Mouse (Mus musculus): ENCODE data around the gene Slc7a7. TPM values are rescaled to one million over a fixed set of nuclear protein-coding genes. Genes with fewer than 3 reads are reported as not detected.

The Slc7a7 gene
- 3.1 and 3.6 TPM in 2 replicates for polyA plus RNA-seq (2014; fragmentation: Nextera tagmentation; extraction: Ambion mirVana)

- H3K4me3 ChIP-seq (ENCODE audit: low read depth, low read length) = no peak within 1 kb of the TSS
- DNase-seq (ENCODE audit: low spot score) (peak; percentile 56), ATAC-seq (ENCODE audit: insufficient number of reproducible peaks, low FRiP score, low TSS enrichment, low read depth) (no peak)
- WGBS = 8% methylated on average over 19 of the region's 19 CpGs
- H3K9me3 ChIP-seq (ENCODE audit: control insufficient read depth, low read length) = no peaks in the 10 kb centered on the region
- no peaks in the 10 kb centered on the region; the same call in 1 of the 2 replicates for H3K36me3 ChIP-seq (ENCODE audit: control insufficient read depth, insufficient read depth, low read length)
- H3K27ac ChIP-seq (replicated peaks; ENCODE audit: low read depth, low read length) = no peak within 1 kb of the TSS
- H3K4me2 ChIP-seq (ENCODE audit: low read depth, severe bottlenecking) = peak within 1 kb of the TSS; percentile 20; the same call in 1 of the 2 replicates
- H3K9ac ChIP-seq (ENCODE audit: low read length) = no peak within 1 kb of the TSS
- 0 out of 2 replicates have a peak, but pooled peaks cover 2% of the 10 kb centered on the region for H3K27me3 ChIP-seq (ENCODE audit: control insufficient read depth, insufficient read depth, low read length)
- peaks cover 18% of the 10 kb centered on the region for H3K4me1 ChIP-seq (ENCODE audit: control insufficient read depth, insufficient read depth, low read length)
These were observed at the start of gene Slc7a7 for GRCm38 (mm10) chr14:54417623-54418081. Slc7a7 (minus strand) TSS chr14:54417780.

GRCm38 (mm10) chr14:54464293-54465005 lies 46.9 kb upstream of the Slc7a7 start:
- no peaks in the 10 kb centered on the region; the same call in 1 of the 2 replicates for H3K4me1 ChIP-seq (ENCODE audit: control insufficient read depth, insufficient read depth, low read length)
- H3K27me3 ChIP-seq (ENCODE audit: control insufficient read depth, insufficient read depth, low read length) = no peaks in the 10 kb centered on the region
- peak overlapping the region; percentile 91 for H3K4me2 ChIP-seq (ENCODE audit: low read depth, severe bottlenecking)
- H3K4me3 ChIP-seq (ENCODE audit: low read depth, low read length) = peak overlapping the region; percentile 82
- H3K27ac ChIP-seq (replicated peaks; ENCODE audit: low read depth, low read length) = peak overlapping the region; percentile 52; the same call in 1 of the 2 replicates
- H3K9me3 ChIP-seq (ENCODE audit: control insufficient read depth, low read length) = no peaks in the 10 kb centered on the region
- DNase-seq (ENCODE audit: low spot score) = peak; percentile 85
- peak; percentile 67 for ATAC-seq (ENCODE audit: insufficient number of reproducible peaks, low FRiP score, low TSS enrichment, low read depth)
- 1% methylated on average over 49 of the region's 57 CpGs for WGBS
- H3K36me3 ChIP-seq (ENCODE audit: control insufficient read depth, insufficient read depth, low read length) = peaks cover 10% of the 10 kb centered on the region
- peak overlapping the region; percentile 70 for H3K9ac ChIP-seq (ENCODE audit: low read length)

- Histone ChIP-seq H3K9ac (ENCODE audit: low read length) (peak within 1 kb of the TSS; percentile 70), H3K4me1 (ENCODE audit: control insufficient read depth, insufficient read depth, low read length) (no peaks in the 10 kb centered on the region; the same call in 1 of the 2 replicates), H3K4me2 (ENCODE audit: low read depth, severe bottlenecking) (peak within 1 kb of the TSS; percentile 91), H3K4me3 (ENCODE audit: low read depth, low read length) (peak within 1 kb of the TSS; percentile 82), H3K36me3 (ENCODE audit: control insufficient read depth, insufficient read depth, low read length) (peaks cover 6% of the 10 kb centered on the region), H3K9me3 (ENCODE audit: control insufficient read depth, low read length) (no peaks in the 10 kb centered on the region), H3K27ac (replicated peaks; ENCODE audit: low read depth, low read length) (peak within 1 kb of the TSS; percentile 52; the same call in 1 of the 2 replicates), H3K27me3 (ENCODE audit: control insufficient read depth, insufficient read depth, low read length) (no peaks in the 10 kb centered on the region)
- WGBS = under 1% methylated on average over 28 of the region's 35 CpGs
- peak; percentile 71 for ATAC-seq (ENCODE audit: insufficient number of reproducible peaks, low FRiP score, low TSS enrichment, low read depth)
- peak; percentile 89 for DNase-seq (ENCODE audit: low spot score)
These were observed 46.3 kb upstream of the Slc7a7 start, which contains the start of gene Lrp10 for GRCm38 (mm10) chr14:54463959-54464292. Lrp10 (plus strand) TSS chr14:54464137.

- Histone ChIP-seq H3K36me3 (ENCODE audit: control insufficient read depth, insufficient read depth, low read length) (peaks cover 3% of the 10 kb centered on the region; the same call in 1 of the 2 replicates), H3K27ac (replicated peaks; ENCODE audit: low read depth, low read length) (no peak overlapping the region), H3K9me3 (ENCODE audit: control insufficient read depth, low read length) (no peaks in the 10 kb centered on the region), H3K4me3 (ENCODE audit: low read depth, low read length) (peak overlapping the region; percentile 82), H3K4me2 (ENCODE audit: low read depth, severe bottlenecking) (peak overlapping the region; percentile 91), H3K4me1 (ENCODE audit: control insufficient read depth, insufficient read depth, low read length) (no peaks in the 10 kb centered on the region; the same call in 1 of the 2 replicates), H3K27me3 (ENCODE audit: control insufficient read depth, insufficient read depth, low read length) (no peaks in the 10 kb centered on the region), H3K9ac (ENCODE audit: low read length) (peak overlapping the region; percentile 70)
- no peak for ATAC-seq (ENCODE audit: insufficient number of reproducible peaks, low FRiP score, low TSS enrichment, low read depth)
- DNase-seq (ENCODE audit: low spot score) = no peak
- 15% methylated on average over 12 of the region's 12 CpGs for WGBS
These were observed 45.8 kb upstream of the Slc7a7 start for GRCm38 (mm10) chr14:54463108-54463958.

- DNase-seq (ENCODE audit: low spot score) (no peak), ATAC-seq (ENCODE audit: insufficient number of reproducible peaks, low FRiP score, low TSS enrichment, low read depth) (no peak)
- Histone ChIP-seq H3K4me1 (ENCODE audit: control insufficient read depth, insufficient read depth, low read length) (no peaks in the 10 kb centered on the region; the same call in 1 of the 2 replicates), H3K9me3 (ENCODE audit: control insufficient read depth, low read length) (no peaks in the 10 kb centered on the region), H3K27ac (replicated peaks; ENCODE audit: low read depth, low read length) (no peak overlapping the region), H3K27me3 (ENCODE audit: control insufficient read depth, insufficient read depth, low read length) (no peaks in the 10 kb centered on the region), H3K36me3 (ENCODE audit: control insufficient read depth, insufficient read depth, low read length) (no peaks in the 10 kb centered on the region), H3K4me3 (ENCODE audit: low read depth, low read length) (no peak overlapping the region), H3K4me2 (ENCODE audit: low read depth, severe bottlenecking) (no peak overlapping the region), H3K9ac (ENCODE audit: low read length) (no peak overlapping the region)
- WGBS = 70% methylated on average over 4 of the region's 4 CpGs
These were observed 44.6 kb upstream of the Slc7a7 start for GRCm38 (mm10) chr14:54462146-54462545.

- H3K36me3 ChIP-seq (ENCODE audit: control insufficient read depth, insufficient read depth, low read length) = no peaks in the 10 kb centered on the region
- H3K27ac ChIP-seq (replicated peaks; ENCODE audit: low read depth, low read length) = no peak overlapping the region
- WGBS = 90% methylated on average over 14 of the region's 14 CpGs
- no peak overlapping the region for H3K9ac ChIP-seq (ENCODE audit: low read length)
- no peaks in the 10 kb centered on the region for H3K9me3 ChIP-seq (ENCODE audit: control insufficient read depth, low read length)
- ATAC-seq (ENCODE audit: insufficient number of reproducible peaks, low FRiP score, low TSS enrichment, low read depth) (no peak), DNase-seq (ENCODE audit: low spot score) (no peak)
- no peaks in the 10 kb centered on the region for H3K27me3 ChIP-seq (ENCODE audit: control insufficient read depth, insufficient read depth, low read length)
- H3K4me2 ChIP-seq (ENCODE audit: low read depth, severe bottlenecking) = no peak overlapping the region
- no peak overlapping the region for H3K4me3 ChIP-seq (ENCODE audit: low read depth, low read length)
- no peaks in the 10 kb centered on the region for H3K4me1 ChIP-seq (ENCODE audit: control insufficient read depth, insufficient read depth, low read length)
These were observed 40.5 kb upstream of the Slc7a7 start for GRCm38 (mm10) chr14:54457907-54458569.

GRCm38 (mm10) chr14:54454669-54455528 lies 37.3 kb upstream of the Slc7a7 start:
- Histone ChIP-seq H3K4me2 (ENCODE audit: low read depth, severe bottlenecking) (no peak overlapping the region), H3K27me3 (ENCODE audit: control insufficient read depth, insufficient read depth, low read length) (no peaks in the 10 kb centered on the region), H3K27ac (replicated peaks; ENCODE audit: low read depth, low read length) (no peak overlapping the region), H3K36me3 (ENCODE audit: control insufficient read depth, insufficient read depth, low read length) (no peaks in the 10 kb centered on the region), H3K9me3 (ENCODE audit: control insufficient read depth, low read length) (no peaks in the 10 kb centered on the region), H3K4me1 (ENCODE audit: control insufficient read depth, insufficient read depth, low read length) (no peaks in the 10 kb centered on the region), H3K9ac (ENCODE audit: low read length) (no peak overlapping the region), H3K4me3 (ENCODE audit: low read depth, low read length) (no peak overlapping the region)
- 85% methylated on average over 11 of the region's 11 CpGs for WGBS
- ATAC-seq (ENCODE audit: insufficient number of reproducible peaks, low FRiP score, low TSS enrichment, low read depth) (no peak), DNase-seq (ENCODE audit: low spot score) (no peak)

Data from limb, embryonic 11.5 days (tissue).